In the genomic region with DNA sequence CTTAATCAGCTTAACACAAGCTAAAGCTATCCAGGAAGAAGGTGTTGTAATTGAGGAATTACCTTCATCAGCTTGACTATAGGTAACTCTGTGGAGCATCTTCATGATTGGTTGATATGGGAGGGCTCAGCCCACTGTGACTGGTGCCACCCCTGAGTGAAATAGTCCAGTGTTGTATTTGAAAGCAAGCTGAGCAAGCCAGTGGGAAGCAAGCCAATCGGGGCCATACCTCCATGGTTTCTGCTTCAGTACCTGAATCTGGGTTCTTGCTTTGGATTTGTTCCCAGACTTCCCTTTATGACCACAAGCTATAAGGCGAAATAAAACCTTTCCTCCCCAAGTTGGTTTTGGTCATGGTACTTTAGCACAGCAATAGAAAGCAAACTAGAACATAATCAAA, we compare ENCODE assay signal across 17 mouse cellular contexts. TPM values are rescaled to one million over a fixed set of nuclear protein-coding genes. Genes with fewer than 3 reads are reported as not detected.
A peak's percentile ranks its signal among the peaks of the same experiment; 100 is the strongest.
DNase-seq lines count a peak whose midpoint lies in the region; ATAC-seq lines count a peak whose summit lies in the region.
"Had no signal": no experiment of that assay in that cellular context is flagged by ENCODE, and none has a peak within 500 bp of the region (broad histone marks: within the 10 kb centered on the region; RNA-seq: fewer than 3 reads in every experiment).

No protein-coding gene starts in this region.

- DNase-seq in embryonic facial prominence, embryonic 14.5 days (ENCODE audit: low spot score), result peak; percentile 39
- no peak for DNase-seq in embryonic facial prominence, embryonic 10.5 days (ENCODE audit: low spot score)
- peak; percentile 55 for DNase-seq in heart, adult 11 months
- DNase-seq in heart, postnatal 10 days, result no peak
- no peak for DNase-seq in limb, embryonic 10.5 days (ENCODE audit: low spot score)
- DNase-seq: adrenal gland, adult 8-10 months; adrenal gland, postnatal 25 days; B cell, adult 2 months; cerebellum, adult 11 months; cerebellum, adult 11-12 months; cerebellum, adult 18-20 months had no signal

- no peak for ATAC-seq in embryonic facial prominence, embryonic 14.5 days (ENCODE audit: low read depth)
- ATAC-seq in limb, embryonic 13.5 days (ENCODE audit: low FRiP score, low read depth), result peak; percentile 51; the same call in 1 of the 2 replicates
- ATAC-seq: activated CD4-positive, CD25-positive, alpha-beta regulatory T cell, adult 4 months; CD4-positive, CD25-positive, alpha-beta regulatory T cell, adult 4 months; Patski had no signal

- H3K4me3 ChIP-seq in embryonic facial prominence, embryonic 14.5 days (ENCODE audit: low read depth, low read length), result no peak overlapping the region
- H3K4me3 ChIP-seq in embryonic facial prominence, embryonic 10.5 days, result no peak overlapping the region
- no peak overlapping the region for H3K4me3 ChIP-seq in limb, embryonic 13.5 days
- H3K4me3 ChIP-seq in limb, embryonic 10.5 days, result no peak overlapping the region

- WGBS in embryonic facial prominence, embryonic 14.5 days, result 61% methylated on average over 2 of the region's 2 CpGs
- WGBS in embryonic facial prominence, embryonic 10.5 days, result 85% methylated on average over 2 of the region's 2 CpGs
- 60% methylated on average over 2 of the region's 2 CpGs for WGBS in limb, embryonic 13.5 days
- WGBS in limb, embryonic 10.5 days, result 82% methylated on average over 2 of the region's 2 CpGs

- H3K9ac ChIP-seq in embryonic facial prominence, embryonic 14.5 days (ENCODE audit: low read depth, low read length), result no peak overlapping the region
- no peak overlapping the region for H3K9ac ChIP-seq in limb, embryonic 13.5 days

- no peak overlapping the region for H3K27ac ChIP-seq in embryonic facial prominence, embryonic 14.5 days (replicated peaks; ENCODE audit: low read depth, low read length)
- H3K27ac ChIP-seq in embryonic facial prominence, embryonic 10.5 days (replicated peaks), result no peak overlapping the region
- H3K27ac ChIP-seq in limb, embryonic 13.5 days, result no peak overlapping the region
- no peak overlapping the region for H3K27ac ChIP-seq in limb, embryonic 10.5 days

- no peaks in the 10 kb centered on the region for H3K4me1 ChIP-seq in embryonic facial prominence, embryonic 14.5 days (ENCODE audit: control insufficient read depth, insufficient read depth, low read length)
- no peaks in the 10 kb centered on the region for H3K4me1 ChIP-seq in embryonic facial prominence, embryonic 10.5 days
- 0 out of 2 replicates have a peak, but pooled peaks cover 2% of the 10 kb centered on the region for H3K4me1 ChIP-seq in limb, embryonic 13.5 days
- H3K4me1 ChIP-seq in limb, embryonic 10.5 days, result no peaks in the 10 kb centered on the region

- no peaks in the 10 kb centered on the region for H3K36me3 ChIP-seq in embryonic facial prominence, embryonic 14.5 days (ENCODE audit: control insufficient read depth, insufficient read depth, low read length)
- H3K36me3 ChIP-seq in embryonic facial prominence, embryonic 10.5 days (replicated peaks), result no peaks in the 10 kb centered on the region
- no peaks in the 10 kb centered on the region for H3K36me3 ChIP-seq in limb, embryonic 13.5 days
- no peaks in the 10 kb centered on the region for H3K36me3 ChIP-seq in limb, embryonic 10.5 days
- H3K36me3 ChIP-seq: G1E had no signal

- no peaks in the 10 kb centered on the region for H3K9me3 ChIP-seq in embryonic facial prominence, embryonic 14.5 days (ENCODE audit: control insufficient read depth, low read length)
- no peaks in the 10 kb centered on the region for H3K9me3 ChIP-seq in embryonic facial prominence, embryonic 10.5 days
- no peaks in the 10 kb centered on the region for H3K9me3 ChIP-seq in limb, embryonic 13.5 days
- H3K9me3 ChIP-seq in limb, embryonic 10.5 days (replicated peaks), result no peaks in the 10 kb centered on the region
- H3K9me3 ChIP-seq: G1E had no signal

- intact Hi-C loops in heart, postnatal 10 days (cut with DNase I), result no loop called here

- no peak overlapping the region for H3K4me2 ChIP-seq in embryonic facial prominence, embryonic 14.5 days (ENCODE audit: low read depth, low read length)
- no peak overlapping the region for H3K4me2 ChIP-seq in limb, embryonic 13.5 days (replicated peaks)

- no peaks in the 10 kb centered on the region; the same call in 1 of the 2 replicates for H3K27me3 ChIP-seq in embryonic facial prominence, embryonic 14.5 days (replicated peaks; ENCODE audit: control insufficient read depth, insufficient read depth, low read length)
- H3K27me3 ChIP-seq in embryonic facial prominence, embryonic 10.5 days (replicated peaks; ENCODE audit: low read depth, poor library complexity, severe bottlenecking), result no peaks in the 10 kb centered on the region
- H3K27me3 ChIP-seq in limb, embryonic 13.5 days, result no peaks in the 10 kb centered on the region
- H3K27me3 ChIP-seq in limb, embryonic 10.5 days (ENCODE audit: low read depth, poor library complexity, severe bottlenecking), result no peaks in the 10 kb centered on the region
- H3K27me3 ChIP-seq: CH12.LX, Patski had no signal

RNA-seq across cellular contexts. Expression of a gene that starts 47.7 kb away (rescaled TPM):
- 28.2 and 28.4 TPM in 2 replicates for polyA plus RNA-seq in embryonic facial prominence, embryonic 14.5 days (2014; fragmentation: Nextera tagmentation; extraction: Ambion mirVana)
- polyA plus RNA-seq in embryonic facial prominence, embryonic 10.5 days (2016; fragmentation: Nextera tagmentation; extraction: Ambion mirVana), result 10.8 and 11.2 TPM in 2 replicates
- 10 to 100 TPM; 74.8 to 95.8 TPM for total RNA-seq in heart, postnatal 10 days (2021)
- 23.4 and 23.9 TPM in 2 replicates for polyA plus RNA-seq in limb, embryonic 13.5 days (2015; fragmentation: Nextera tagmentation; extraction: Ambion mirVana)
- polyA plus RNA-seq in limb, embryonic 10.5 days (2016; fragmentation: Nextera tagmentation; extraction: Ambion mirVana), result 10.1 and 12.1 TPM in 2 replicates

Comparison
In these comparisons a context has a peak if more than half of its experiments do, and no peak if none do; other contexts are left out.
1. DNase-seq: peak in embryonic facial prominence, embryonic 14.5 days (single experiment) and heart, adult 11 months (single experiment); none in embryonic facial prominence, embryonic 10.5 days (single experiment), heart, postnatal 10 days (0 of 2) and limb, embryonic 10.5 days (single experiment).